Mouse (Mus musculus) CH12.LX (cell line): ENCODE results near the gene Syt12.

Experiments used
- CTCF ChIP-seq, 2 experiments: IDR thresholded peaks in 1 of 2; conservative IDR thresholded peaks in 1 of 2; 2 replicates each; pipeline ENCODE4 v1.5.1; 2011 to 2012; ENCODE audit warnings: low read depth in 2 of 2, low read length in 2 of 2, improper control_type of control experiment in 1 of 2, inconsistent platforms in 1 of 2, mild to moderate bottlenecking in 1 of 2, moderate library complexity in 1 of 2
- MAFK ChIP-seq: IDR thresholded peaks from 2 replicates; pipeline ENCODE4 v1.6.1; 2011; ENCODE audit warnings: low read length, improper control_type of control experiment; ENCODE audit not compliant: insufficient replicate concordance
- POLR2A ChIP-seq: IDR thresholded peaks from 2 replicates; pipeline ENCODE4 v1.6.1; 2011; ENCODE audit warnings: low read depth, mild to moderate bottlenecking, improper control_type of control experiment, low read length
- USF1 ChIP-seq: IDR thresholded peaks from 2 replicates; pipeline ENCODE4 v1.6.1; 2014; ENCODE audit warnings: low read depth, mild to moderate bottlenecking, inconsistent platforms, low read length, improper control_type of control experiment
- ZNF384 ChIP-seq: IDR thresholded peaks from 2 replicates; pipeline ENCODE4 v1.6.1; 2012; ENCODE audit warnings: low read depth, low read length, improper control_type of control experiment, inconsistent platforms

DNA sequence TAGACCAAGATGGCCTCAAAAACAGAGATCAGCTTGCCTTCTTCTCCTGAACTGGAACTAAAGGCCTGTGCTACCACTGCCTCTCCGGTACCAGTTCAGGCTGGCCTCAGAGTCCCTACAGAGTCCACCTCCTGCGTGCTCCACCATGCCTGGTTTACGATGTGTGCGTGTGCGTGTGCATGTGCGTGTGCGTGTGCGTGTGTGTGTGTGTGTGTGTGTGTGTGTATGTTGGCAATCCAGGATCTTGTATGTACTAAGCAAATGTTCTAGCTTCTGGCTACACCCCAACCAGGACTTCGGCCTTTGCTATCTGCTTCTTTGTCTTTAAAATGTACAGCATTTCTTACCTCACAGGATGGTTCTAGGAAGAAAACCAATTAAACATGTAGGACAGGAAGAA lies 28.0 kb downstream of the Syt12 start:
- TF ChIP-seq USF1, result no peak
- TF ChIP-seq ZNF384, result no peak
- no peak for TF ChIP-seq POLR2A
- no peak for TF ChIP-seq CTCF (conservative IDR thresholded peaks at IDR 0.05 in 1 of 2, IDR thresholded peaks at IDR 0.05 in 1 of 2; ENCODE audit: low read depth in 2 of 2, low read length in 2 of 2)
- TF ChIP-seq MAFK, result no peak
